Mouse (Mus musculus) T-cell, adult 2 months (primary cell): ENCODE data around the gene Itgb3.
"Not testable (repeated sequence)": the region's sequence is repeated elsewhere in the genome, so short reads cannot be mapped to it uniquely, and the experiment has no call there.

Source experiments
- DNase-seq: peaks from one replicate; pipeline ENCODE4 v3.0.0; 2022; ENCODE audit warnings: low spot score

Itgb3 gene

DNA sequence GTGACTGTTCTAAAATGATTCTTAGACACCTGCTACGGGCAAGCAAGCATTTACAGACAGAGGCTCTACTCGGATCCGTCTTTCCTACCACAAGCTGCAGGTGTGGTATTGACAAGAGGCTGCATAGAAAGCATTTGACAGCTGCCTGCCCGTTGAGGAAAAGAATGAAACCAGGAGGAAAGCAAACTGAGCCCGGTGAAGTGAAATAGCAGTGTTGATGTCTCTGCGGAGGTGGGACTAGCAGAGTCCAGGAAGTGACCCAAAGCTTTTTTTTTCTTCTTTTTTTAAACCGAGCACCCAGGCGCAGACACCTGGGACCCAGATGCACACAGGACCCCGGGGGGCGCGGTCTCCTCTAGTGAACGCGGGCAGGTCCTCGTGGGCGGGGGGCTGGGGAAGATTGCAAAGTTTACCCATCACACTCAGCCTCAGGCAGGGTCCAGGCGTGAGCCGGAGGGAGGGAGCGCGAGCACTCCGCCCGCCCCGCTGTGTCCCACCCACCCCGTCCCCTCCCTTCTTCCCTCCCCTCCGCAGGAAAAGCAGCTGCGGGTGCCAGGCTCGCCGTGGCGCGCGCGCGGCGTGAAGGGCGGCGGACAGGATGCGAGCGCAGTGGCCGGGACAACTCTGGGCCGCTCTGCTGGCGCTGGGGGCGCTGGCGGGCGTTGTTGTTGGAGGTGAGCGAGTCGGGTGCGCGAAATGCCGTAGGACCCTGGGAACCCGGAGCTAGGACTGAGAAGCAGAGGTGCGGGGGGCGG lies at the start of gene Itgb3:
Gene Itgb3 (plus strand): TSS at position 510 of the 755 bp plus-strand sequence.
- DNase-seq: peak; percentile 79

DNA sequence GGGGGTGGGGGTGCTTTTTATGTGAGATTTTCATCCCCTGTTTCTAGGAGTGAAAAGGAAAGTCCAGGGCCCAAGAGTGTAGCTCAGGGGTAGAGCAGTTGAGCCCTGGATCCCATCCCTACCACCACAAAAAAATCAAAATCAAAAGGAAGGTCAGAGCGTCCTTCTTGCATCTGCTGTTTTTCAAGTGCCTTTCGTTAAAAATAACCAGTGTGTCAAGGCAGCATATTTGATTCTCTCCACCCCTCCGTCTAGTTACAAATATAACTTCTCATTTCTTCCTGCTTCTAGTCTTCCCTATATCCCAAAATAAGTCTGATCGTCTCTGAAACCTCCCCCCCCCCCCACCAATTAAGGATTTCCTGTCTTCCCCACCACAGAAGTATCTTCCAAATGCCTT lies 49.7 kb upstream of the Itgb3 start:
- DNase-seq: no peak

DNA sequence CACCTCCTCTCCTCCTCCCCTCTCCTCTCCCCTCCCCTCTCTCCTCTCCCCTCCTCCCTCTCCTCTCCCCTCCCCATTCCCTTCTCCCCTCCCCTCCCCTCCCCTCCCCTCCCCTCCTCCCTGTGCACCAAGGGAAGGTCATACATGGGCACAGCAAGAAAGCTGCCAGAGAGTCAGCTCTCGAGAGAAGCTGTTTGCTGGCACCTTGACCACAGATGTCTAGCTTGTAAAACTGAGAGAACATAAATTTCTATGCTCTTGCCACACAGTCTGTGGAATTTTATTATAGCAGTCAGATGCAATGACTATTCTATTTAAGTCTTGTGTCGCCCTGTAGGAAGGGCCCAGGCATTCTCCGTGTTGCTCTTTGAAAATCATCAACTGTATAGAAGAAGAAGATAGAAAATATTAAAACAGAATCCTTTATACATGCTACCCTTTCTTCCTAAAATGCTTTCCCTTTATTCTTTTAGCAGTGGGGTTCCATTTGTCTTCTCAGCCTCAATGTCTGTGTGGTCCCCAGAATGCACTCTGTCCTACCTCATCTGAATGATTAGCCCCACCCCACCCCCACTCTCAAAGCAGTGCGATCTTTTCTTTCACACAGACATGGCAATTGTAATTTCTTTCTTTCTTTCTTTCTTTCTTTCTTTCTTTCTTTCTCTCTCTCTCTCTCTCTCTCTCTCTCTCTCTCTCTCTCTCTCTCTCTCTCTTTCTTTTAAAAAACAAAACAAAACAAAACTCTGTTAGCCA lies 49.0 kb upstream of the Itgb3 start:
- no peak for DNase-seq

DNA sequence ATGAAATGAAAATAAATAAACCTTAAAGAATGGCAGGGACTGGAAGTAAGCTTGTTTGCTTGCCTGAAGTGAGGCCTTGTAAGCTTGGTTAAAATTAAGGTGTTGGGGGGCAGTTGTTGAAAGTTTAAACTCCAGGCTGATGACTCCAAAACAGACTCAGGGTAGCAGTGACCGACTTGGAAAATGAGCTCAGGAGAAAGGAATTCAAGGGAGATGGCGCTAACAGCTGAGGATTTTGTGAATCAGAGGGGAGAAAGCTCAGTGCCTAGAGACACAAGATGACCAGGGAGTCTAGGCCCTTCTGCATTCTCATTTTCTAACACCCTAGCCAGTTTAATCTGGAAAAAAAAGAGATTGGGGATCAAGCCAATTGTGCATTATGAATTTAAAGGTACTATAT lies 46.8 kb upstream of the Itgb3 start:
- no peak for DNase-seq

DNA sequence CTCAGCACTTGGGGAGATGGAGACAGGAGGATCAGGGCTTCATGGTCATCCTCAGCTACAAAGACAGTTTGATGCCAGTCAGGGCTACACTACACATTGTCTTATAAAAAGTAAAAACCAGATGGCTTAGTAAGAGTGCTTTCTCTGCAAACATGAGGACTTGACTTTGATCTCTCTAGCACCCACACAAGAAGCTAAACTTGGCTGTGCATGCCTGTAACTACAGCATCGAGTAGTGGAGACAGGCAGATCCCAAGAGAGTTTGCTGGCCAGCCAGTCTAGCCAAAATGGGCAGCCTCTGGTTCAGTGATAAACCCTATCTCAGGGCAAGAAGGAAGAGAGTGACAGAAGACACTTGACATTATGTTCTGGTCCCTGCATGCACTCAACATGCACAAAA lies 44.3 kb upstream of the Itgb3 start:
- no peak for DNase-seq

DNA sequence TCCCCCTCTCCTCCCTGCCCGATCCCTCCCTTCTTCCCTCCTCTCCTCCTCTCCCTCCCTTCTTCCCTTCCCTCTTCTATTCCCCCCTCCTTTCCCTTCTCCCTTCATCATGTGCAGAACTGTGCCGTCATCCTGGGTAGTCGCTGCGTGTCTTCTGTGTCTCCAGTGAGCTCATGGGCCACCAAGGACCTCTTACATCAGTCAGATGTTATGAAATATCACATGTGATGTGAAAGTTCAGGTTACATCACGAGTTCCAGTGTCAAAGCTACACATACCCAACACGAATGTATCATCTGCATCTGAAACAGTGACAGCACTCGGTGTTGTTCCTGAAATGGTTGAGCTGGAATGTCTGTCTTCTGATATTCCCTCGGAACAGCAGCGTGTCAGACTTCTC lies 42.6 kb upstream of the Itgb3 start:
- DNase-seq: no peak

DNA sequence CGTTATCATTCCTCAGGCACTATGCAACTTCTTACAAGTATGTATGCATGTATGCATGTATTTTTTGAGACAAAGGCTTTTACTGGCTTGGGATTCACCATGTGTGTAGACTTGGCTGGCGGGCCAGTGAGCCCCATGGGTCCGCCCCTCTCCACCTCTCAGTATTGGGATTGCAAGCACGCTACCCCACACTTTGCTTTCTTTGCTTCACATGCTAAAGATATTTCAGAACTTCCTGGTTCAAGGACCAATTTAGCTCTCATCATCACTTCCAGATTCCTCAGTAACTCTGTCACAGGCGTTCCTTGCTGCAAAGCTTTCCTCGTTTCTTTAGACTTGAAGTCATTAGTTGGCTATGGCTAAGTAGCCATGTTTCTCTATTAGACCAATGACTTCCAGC lies 41.7 kb upstream of the Itgb3 start:
- DNase-seq: no peak

DNA sequence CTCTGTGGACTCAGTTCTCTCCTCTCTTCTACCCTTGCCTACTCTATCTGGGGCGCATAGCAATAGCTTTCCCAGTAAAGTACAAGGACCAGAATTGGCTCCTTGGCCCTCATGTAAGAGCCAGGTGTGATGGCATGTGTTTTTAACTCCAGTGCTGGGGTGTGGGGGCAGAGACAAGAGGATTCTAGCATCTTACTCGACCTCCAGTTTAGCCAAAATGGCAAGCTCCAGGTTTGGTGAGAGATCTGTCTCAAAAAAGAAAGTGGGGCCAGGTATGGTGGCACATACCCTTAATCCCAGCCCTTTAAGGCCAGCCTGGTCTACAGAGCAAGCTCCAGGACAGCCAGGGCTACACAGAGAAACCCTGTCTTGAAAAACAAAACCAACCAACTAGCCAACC lies 41.0 kb upstream of the Itgb3 start:
- no peak for DNase-seq

DNA sequence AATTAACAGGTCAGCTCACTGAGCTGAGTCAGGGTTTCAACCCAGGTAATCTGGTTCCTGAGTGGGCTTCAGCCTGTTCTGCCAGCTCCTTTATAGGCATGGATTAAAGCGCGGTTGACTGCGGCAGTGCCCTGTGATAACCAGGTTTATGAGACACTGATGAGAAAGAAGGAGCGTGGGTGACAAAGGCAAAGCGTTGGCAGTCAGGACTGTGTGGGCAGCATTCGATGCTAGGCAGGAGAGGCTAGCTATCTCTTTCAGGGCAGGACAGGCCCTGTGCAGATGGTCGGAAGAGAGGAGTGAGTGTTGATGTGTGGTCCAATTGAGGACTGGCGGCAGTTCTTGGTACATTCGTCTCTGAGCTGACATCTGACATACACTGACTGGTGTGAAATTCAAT lies 40.1 kb upstream of the Itgb3 start:
- DNase-seq: no peak

DNA sequence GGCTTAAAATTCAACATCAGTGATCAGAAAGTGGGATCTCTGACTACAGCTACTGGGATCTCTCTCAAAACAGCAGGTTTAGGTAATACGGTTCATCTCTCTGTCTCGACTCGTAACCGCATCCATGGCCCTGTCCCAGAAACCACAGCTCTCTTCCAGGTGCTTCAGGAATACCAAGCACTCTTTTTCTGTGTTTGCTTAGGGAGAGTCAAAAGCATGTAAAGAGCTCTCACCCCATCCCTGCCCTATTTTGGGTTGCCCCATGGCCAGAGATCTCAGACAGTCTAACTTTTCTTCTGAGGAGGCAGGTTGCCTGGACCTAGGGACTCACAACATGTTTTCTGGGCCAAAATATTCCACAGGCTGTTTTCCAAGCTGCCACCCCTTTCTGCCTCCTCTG lies 39.5 kb upstream of the Itgb3 start:
- no peak for DNase-seq

DNA sequence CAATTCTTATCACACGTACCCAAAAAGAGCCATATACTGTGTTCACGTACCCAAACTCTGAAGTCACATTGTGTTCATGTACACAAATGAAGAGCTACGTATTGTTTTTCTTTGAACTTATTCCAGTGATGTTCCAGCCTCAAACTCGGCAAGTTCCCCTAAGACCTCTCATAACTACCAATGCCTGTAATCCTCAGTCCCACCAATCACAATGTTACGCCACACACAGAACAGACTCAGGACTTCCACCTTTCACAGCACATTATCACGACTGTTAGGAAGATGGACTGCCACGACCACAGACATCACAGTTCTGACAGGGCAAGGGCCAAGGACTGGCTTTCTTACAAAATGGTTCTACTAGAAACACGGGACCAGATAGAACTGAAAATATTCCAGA lies 37.3 kb upstream of the Itgb3 start:
- not testable (repeated sequence) for DNase-seq

DNA sequence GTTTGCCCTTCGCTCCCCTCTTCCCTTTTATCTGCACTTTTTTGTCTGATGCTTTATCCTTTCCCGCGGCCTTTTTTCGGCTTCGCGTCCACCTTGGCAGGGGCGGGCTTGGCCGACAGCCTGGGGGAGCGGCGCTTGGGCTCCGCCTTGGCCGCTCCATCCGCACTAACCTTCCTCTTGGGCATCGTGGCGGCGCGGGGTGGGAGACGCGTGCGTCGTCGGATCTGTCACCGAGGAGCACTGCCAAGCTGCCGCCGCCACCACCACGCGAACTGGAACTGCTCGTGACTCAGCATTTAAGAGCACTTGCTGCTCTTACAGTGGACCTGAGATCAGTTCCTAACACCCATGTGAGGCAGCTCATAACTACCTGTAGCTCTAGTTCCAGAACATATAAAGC lies 36.4 kb upstream of the Itgb3 start:
- DNase-seq: not testable (repeated sequence)

DNA sequence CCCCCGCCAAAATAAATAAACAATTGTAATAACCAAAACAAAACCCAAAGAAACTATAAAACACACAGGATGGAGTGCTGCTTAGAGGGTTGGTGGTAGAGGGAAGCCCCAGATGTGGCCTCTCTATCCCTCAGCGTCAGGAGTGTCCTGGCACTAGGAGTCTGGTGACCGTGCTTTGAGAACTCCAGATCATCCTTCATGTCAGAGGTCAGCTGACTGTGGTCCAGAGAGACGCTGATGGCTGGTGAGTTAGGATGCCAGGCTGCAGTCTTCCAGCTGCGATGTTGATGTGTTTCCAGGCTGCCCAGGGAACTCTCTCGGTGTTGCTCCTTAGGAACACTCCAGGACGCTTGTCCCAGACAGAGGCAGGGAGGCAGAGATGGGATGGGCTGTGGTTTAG lies 35.7 kb upstream of the Itgb3 start:
- DNase-seq: no peak

DNA sequence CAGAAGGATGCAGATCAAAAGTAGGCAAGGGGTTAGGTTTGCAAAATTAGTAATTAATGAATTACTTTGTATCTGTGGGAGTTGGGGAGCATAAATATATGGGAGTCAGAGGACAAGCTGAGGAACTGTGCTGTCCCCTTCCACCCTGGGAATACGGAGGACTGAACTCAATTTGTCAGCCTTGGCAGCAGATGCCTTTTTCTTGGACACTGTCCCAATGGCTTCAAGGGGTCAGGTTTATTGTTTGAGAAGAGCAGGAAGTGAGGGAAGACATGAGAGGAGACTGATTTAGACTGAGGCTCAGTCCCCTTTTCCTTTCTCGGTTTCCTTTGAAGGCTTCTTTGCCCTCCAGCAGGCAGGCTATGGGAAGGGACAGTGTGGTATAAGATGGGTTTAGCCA lies 35.2 kb upstream of the Itgb3 start:
- DNase-seq: no peak

DNA sequence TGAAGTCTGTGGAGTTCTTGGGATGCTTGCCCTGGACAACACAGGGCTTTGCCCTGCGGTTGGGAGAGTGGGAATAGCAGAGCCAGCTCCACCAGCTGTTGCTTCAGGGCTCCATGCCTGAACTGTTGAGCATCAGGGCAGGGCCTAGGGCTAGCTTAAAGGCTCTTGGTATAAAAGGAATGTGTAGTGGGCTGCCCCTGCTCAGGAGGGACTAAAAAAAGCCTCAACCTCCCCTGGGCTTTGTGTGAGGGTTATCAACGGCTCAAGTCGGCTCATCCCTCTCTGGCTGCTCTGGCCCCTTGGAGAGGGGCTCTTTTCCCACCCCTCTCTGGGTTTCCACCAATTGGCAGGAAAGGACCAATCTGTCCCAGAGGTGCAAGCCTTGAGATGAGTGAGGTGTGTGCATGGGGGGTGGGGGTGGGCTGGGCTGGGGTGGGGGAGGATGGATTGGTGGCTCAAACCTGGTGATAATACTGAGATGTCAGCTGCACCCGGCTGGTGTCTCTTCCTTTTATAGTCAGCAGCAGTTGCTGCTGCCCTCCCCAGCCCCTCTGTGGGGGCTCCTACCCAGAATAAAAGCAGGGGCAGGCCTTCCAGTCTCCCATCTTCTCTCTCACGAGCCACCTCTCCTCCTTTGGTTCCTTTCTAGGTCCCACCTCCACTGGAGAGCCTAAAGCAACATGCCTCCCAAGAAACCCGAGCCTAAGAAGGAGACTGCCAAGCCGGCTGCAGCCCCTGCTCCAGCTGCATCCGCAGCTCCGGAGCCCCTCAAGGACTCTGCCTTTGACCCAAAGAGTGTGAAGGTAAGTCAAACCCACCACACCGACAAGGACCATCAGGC lies 30.8 kb upstream of the Itgb3 start:
- DNase-seq: no peak

DNA sequence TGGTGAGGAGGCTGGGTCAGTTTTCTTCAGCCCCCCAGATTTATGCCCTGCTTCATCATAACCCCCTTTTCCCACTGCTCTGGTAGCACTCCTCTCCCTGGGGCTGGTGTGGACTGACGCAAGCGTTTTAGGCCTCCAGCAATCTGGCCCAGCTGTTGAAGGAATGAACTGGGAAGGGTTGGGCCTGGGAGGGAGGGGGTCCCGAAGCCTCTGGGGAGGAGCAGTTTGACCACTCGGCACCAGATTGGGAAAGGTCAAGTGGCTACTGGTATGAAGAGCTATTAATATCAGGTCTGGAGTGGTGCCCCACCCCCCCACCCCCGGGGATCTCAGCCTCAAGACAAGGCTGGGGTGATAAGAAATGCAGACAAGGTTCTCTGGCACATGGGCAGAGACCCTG lies 29.7 kb upstream of the Itgb3 start:
- DNase-seq: no peak

DNA sequence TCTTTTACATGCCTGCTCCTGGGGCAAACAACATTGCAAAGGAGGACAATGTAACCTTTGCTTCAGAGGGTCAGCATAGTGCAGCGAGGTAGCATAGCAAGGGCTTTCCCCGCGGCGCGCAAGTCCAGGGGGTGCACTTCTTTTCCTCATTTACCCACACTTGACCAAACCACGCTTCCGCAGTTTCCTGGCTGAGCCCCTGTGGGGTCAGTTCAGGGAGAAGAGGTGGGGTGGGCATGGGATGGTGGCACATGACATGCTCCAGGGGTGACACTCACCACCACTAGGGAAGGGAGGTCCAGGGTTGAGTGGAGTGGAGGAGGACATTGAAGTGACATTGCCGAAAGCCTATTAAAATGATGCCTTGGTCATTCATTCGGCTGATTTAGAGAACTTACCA lies 28.7 kb upstream of the Itgb3 start:
- DNase-seq: no peak

DNA sequence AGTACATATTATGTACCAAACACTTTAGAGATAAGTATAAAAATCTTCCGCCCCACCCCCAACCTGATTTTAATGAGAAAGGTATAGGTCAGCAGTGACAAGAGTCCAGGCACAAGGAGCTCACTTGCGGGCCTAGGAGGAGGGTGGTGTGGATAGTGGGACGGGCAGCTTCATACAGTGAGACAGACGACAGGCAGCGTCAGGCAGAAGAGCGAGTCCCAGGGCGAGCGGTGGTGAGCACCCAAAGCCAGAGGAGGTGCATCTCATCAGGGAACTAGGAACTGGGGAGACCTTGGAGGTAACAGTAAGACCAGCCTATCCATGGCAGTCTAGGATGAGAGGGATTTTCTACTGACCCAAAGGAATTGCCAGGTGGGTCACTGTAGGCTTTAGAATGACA lies 28.2 kb upstream of the Itgb3 start:
- DNase-seq: no peak

DNA sequence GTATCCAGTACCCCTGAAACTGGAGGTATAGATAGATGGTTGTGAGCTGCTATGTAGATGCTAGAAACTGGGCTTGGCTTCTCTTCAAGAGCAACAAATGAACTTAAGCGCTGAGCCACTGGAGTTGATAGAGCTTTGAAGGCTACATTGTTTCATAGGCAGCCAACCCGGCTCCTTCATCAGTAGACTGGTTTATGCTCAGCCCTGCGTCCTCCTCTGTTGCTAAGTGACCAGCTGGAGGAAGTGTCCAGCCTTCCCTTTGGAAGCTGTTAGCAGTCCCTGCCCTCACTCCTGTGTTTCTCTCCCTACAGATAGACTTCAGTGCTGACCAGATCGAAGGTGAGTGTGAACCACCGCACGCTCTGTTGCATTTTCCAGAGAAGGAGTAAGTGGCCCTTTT lies 27.7 kb upstream of the Itgb3 start:
- no peak for DNase-seq

DNA sequence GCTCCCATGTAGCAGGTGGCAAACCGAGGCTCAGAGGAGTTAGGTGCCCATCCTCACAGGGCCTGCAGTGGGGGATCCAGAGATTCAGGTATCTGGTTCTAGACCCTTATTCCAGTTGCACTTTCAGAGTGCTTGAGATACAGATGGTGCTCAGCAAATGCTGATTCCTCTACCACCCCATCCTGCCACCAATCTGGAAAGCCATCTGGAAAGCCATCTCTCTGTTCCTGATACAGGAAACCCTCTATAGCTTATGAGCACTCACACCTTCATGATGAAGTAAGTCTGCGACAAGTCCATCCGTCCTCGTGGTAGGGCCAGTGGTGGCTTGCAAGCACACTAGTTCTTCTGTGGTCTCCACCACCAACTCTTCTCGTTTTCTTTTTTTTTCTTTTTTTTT lies 27.2 kb upstream of the Itgb3 start:
- no peak for DNase-seq

DNA sequence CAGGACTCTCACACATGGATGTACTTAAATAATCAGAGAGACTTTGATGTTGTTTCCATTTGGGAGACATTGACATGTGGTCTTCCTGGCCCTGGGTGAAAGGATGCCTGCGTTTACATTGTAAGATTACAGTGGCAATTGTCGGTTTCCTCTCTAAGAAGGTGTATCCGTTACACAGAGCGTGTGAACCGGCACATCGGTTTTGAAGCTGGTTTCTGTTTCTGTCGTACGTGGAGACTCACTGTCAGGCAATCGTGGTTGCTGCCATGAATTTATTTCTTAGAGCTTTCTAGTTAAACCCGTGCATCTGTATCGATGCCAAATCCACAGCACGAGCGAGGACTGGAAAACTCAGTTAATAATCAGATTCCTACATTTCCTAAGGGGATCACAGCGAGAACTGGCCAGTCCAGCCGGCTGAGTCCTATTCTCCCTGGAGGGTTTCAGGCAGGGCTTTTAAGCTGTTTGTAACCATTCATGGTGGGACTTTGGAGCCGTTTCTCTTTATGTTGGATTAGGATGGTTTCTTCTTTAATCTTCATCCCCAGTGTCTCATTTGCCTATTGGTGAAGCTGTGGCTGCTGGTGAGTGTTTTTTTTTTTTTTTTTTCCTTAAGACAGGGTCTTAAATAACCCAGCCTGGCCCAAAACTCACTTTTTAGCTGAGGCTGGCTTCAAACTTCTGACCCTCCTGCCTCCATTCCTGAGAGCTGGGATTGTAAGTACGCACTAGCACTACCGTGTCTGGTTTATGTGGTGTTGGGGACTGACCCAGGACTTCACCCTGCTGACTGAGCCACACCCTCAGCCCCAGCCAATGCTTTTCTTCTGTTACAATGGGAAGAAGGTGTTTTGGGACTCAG lies 26.1 kb upstream of the Itgb3 start:
- DNase-seq: peak; percentile 73

DNA sequence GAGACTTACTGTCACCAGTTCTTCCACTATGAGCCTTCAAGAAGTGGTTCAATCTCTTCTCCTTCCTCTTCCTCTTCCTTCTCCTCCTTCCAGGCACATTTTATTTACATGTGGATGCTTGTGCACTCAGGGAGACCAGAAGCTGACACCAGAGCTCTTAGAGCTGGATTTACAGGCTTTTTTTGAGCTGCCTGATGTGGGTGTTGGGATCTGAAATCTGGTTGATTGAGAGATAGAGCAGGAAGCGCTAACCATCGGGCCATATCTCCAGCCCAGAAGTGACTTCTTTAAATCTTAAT lies 25.5 kb upstream of the Itgb3 start:
- DNase-seq: no peak
